Mouse (Mus musculus) layer of hippocampus, postnatal 25 days (tissue): ENCODE measurements around the gene Slc37a3. TPM values are rescaled to one million over a fixed set of nuclear protein-coding genes. Genes with fewer than 3 reads are reported as not detected.

Experiments
- total RNA-seq, 2 experiments: library from RNA; stranded (reverse); gene quantifications; 2 replicates each; pipeline ENCODE4 v1.2.3; 2021

The Slc37a3 gene
- total RNA-seq, 2 experiments from 2014 or later, result 74.1 to 76.8 TPM

Other genes starting within 250 kb of the Slc37a3 start
- 10 to 100 TPM; 45.2 to 45.7 TPM for gene Kdm7a, start 170.9 kb downstream of the Slc37a3 start, total RNA-seq
- not detected for gene Rab19, start 3.5 kb upstream of the Slc37a3 start, total RNA-seq
- gene Mkrn1, start 42.8 kb upstream of the Slc37a3 start, total RNA-seq, result 100 to 1,000 TPM; 131 to 144 TPM
- gene Dennd2a, start 180.2 kb upstream of the Slc37a3 start, total RNA-seq, result 10 to 100 TPM; 32.6 to 33.7 TPM
- 10 to 100 TPM; 30.1 to 32.8 TPM for gene Adck2, start 196.2 kb upstream of the Slc37a3 start, total RNA-seq
- gene Gm42420, start 208.1 kb upstream of the Slc37a3 start, total RNA-seq, result not detected
- 100 to 1,000 TPM; 176 to 196 TPM for gene Ndufb2, start 214.9 kb upstream of the Slc37a3 start, total RNA-seq